Mouse (Mus musculus) bone marrow, adult 2 months (tissue): ENCODE results near the gene Zfp335. TPM values are rescaled to one million over a fixed set of nuclear protein-coding genes. Genes with fewer than 3 reads are reported as not detected.

Source experiments
- H3K27ac ChIP-seq: fragments of 200-500 bp; 2 replicates; pipeline ENCODE4 v1.5.1; 2012; ENCODE audit warnings: low read depth, mild to moderate bottlenecking, control low read depth, inconsistent platforms, low read length; ENCODE audit not compliant: control insufficient read depth, poor library complexity, insufficient read depth
- H3K4me1 ChIP-seq: fragments of 200-500 bp; 2 replicates; pipeline ENCODE4 v1.6.1; 2011; ENCODE audit warnings: low read length; ENCODE audit not compliant: control insufficient read depth, insufficient read depth
- H3K4me3 ChIP-seq: fragments of 200-500 bp; replicated peaks from 2 replicates; pipeline ENCODE3; 2011; ENCODE audit warnings: mild to moderate bottlenecking, low read depth, low read length, control low read depth; ENCODE audit not compliant: control insufficient read depth
- CTCF ChIP-seq: fragments of 200-500 bp; IDR thresholded peaks from 2 replicates; pipeline ENCODE4 v1.5.1; 2011; ENCODE audit warnings: low read length, control low read depth; ENCODE audit not compliant: control insufficient read depth, insufficient read depth
- POLR2A ChIP-seq: fragments of 200-500 bp; IDR thresholded peaks from 2 replicates; pipeline ENCODE4 v1.6.1; 2011; ENCODE audit warnings: low read depth, mild to moderate bottlenecking, control low read depth, low read length, borderline replicate concordance; ENCODE audit not compliant: control insufficient read depth
- WGBS: fragments of 180-500 bp; shearing (Covaris S2); methylation state at CpG from one replicate; pipeline ENCODE4 v1.1.7; 2018; 5-methylcytosine and 5-hydroxymethylcytosine counted together
- polyA plus RNA-seq: library from polyadenylated mRNA; stranded (reverse); fragments of >200 nt; gene quantifications from 2 replicates; pipeline ENCODE4 v1.2.4, GENCODE M21; 2011; ENCODE audit warnings: low replicate concordance; ENCODE audit not compliant: missing spikeins, insufficient read depth, insufficient read length

Gene Zfp335
- polyA plus RNA-seq, 1 experiment, result 35.2 TPM

DNA sequence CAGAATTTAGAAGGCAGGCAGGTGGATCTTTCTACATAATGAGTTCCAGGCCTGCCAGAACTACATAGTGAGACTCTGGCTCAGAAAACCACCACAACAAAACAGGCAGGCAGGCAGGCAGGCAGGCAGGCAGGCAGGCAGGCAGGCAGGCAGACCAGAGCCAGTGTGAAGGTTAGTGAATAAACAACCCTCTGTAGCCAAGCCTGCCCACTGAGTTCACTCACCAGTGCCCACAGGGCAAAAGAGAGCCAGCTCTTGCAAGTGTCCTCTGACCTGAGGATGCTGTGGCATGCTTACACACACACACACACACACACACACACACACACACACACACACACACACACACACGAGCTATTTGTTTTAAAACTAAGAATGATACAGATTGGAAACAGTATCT is 8.1 kb downstream of the Zfp335 start:
- WGBS, result 50% methylated on average over 1 of the region's 1 CpGs
- Histone ChIP-seq H3K4me1 (no peaks in the 10 kb centered on the region), H3K4me3 (no peak overlapping the region), H3K27ac (no peak overlapping the region)
- no peak for TF ChIP-seq CTCF
- no peak for TF ChIP-seq POLR2A

DNA sequence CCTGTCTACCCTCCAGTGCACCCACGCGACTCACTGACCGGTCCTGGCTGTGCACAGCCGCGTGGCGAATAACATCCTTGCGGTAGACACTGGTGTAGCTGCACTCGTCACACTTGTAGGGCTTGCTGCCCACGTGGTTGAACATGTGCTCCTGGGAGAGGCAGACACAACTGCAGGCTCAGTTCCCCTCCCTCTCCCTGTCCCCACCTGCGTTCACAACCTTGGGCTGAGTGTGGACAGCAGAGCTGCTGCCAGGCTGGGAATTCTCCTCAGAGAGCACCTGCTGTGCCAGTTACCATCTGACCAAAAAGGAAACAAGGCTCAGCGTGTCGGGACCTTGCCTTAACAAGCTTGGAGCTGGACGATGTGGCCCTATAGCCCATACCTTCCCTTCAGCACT is 10.2 kb downstream of the Zfp335 start:
- no peak overlapping the region for H3K27ac ChIP-seq
- H3K4me1 ChIP-seq, result no peaks in the 10 kb centered on the region
- no peak overlapping the region for H3K4me3 ChIP-seq
- TF ChIP-seq CTCF (no peak), POLR2A (no peak)
- 93% methylated on average over 13 of the region's 13 CpGs for WGBS

DNA sequence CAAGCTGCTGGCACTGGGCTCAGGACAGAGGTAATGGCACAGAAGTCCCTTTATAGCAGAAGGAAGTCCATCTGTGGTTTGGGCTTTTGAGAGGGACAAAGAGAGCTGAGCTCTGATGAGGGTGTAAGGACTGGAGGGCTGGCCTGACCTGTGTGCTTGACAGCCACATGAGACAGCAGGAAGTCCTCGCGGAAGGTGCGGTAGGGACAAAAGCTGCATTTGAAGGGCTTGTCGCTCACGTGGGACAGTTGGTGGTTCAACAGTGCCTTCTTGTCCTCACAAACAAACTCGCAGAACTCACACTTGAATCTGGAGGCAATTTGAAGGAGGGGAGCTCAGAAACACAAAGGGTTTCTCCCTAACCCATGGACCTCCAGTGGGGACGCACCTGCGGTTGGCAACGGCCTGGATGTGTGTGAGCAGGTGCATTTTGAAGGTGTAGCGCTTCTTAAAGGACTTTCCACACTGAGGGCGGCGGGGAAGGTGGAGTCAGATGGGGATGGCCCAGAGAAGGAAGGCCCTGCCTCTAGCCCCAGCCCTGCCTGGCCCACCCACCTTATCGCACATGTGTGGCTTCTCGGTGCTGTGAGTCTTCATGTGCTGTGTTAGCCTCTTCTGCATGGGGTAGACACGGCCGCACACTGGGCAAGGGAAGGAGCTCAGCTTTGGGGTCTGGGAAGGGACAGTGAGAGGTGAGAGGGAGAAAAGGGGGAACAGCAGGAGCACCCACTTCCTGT is 11.7 kb downstream of the Zfp335 start:
- Histone ChIP-seq H3K27ac (no peak overlapping the region), H3K4me3 (no peak overlapping the region), H3K4me1 (no peaks in the 10 kb centered on the region)
- no peak for TF ChIP-seq POLR2A
- no peak for TF ChIP-seq CTCF
- 84% methylated on average over 16 of the region's 16 CpGs for WGBS

DNA sequence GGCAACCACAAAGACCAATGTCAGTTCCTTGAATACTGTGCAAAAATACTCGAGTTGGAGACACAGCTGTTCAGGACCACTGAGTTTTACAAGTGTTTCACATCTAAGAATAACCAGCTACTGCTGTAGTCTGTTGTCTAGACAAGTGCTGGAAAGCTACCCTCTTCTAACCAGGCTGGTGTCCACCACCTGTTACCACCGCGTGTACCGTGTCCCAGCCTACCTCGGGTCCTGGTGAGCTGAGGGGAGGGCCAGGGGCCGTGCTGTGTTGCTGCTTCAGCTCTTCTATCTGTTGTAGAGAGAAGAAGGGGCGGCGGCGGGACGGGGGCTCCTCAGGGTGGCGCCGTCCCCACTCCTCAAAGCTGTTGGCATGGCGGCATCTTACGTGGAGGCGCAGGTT is 12.5 kb downstream of the Zfp335 start:
- no peaks in the 10 kb centered on the region for H3K4me1 ChIP-seq
- WGBS, result 92% methylated on average over 15 of the region's 15 CpGs
- TF ChIP-seq POLR2A (no peak), CTCF (no peak)
- H3K27ac ChIP-seq, result no peak overlapping the region
- H3K4me3 ChIP-seq, result no peak overlapping the region

DNA sequence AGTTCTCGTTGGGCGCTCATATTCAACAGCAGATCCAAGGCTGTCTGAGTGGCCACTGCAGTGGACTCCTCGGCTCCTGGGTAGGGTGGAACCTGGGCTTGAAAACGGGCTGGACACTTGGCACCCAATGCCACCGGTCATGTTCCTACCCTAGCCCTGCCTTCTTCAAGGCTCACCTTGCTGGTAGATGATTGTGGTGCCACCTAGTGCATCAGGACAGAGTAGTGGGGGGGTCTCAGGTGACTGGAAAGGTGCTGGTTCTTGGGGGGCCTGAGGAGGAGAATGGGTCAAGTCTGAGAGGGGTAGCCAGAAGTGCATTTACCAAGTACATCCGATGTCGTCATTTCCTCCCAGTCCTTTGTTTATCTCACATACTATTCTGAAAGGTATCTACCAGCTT is 13.5 kb downstream of the Zfp335 start:
- 87% methylated on average over 7 of the region's 7 CpGs for WGBS
- no peak overlapping the region for H3K27ac ChIP-seq
- H3K4me3 ChIP-seq, result no peak overlapping the region
- TF ChIP-seq CTCF (no peak), POLR2A (no peak)
- H3K4me1 ChIP-seq, result no peaks in the 10 kb centered on the region

DNA sequence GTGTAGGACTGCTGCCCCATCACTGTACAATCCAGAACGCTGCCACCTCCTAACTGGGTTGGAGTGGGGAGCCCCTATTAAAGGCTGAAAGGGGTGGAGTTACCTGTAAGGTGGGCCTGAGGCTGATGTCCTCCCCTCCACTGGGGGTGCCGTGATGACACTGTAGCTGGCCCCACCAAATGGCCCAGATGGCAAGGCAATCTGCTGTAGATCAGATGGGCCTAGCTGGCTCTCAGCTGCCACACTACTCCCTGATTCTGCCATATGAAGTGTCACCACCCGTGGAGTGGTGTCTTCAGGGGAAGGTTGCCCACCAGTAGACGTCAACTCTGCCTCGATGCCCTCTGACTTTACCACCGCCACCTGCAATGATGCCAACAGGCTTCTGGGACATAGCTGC is 15.7 kb downstream of the Zfp335 start:
- Histone ChIP-seq H3K4me3 (no peak overlapping the region), H3K4me1 (no peaks in the 10 kb centered on the region), H3K27ac (no peak overlapping the region)
- WGBS, result 89% methylated on average over 6 of the region's 6 CpGs
- no peak for TF ChIP-seq CTCF
- no peak for TF ChIP-seq POLR2A

DNA sequence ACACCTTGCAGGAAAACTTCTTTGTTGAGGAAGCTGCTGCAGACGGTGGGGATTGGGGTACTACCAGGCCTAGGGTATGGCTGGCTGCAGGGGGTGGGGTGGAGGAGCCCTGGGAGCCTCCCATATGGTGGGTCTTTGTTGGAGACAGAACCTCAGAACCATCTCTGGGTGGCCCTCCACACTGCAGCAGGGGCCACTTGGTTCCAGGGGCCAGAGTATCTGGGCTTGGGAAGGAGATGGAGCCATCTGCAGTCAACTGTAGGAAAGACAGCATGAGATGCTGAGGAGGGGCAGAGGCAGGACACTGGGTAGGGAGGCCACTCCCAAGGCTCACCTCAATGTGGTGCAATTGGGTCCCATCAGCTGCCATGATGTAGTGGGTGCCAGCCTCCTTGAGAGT is 16.9 kb downstream of the Zfp335 start:
- 74% methylated on average over 1 of the region's 1 CpGs for WGBS
- TF ChIP-seq CTCF (no peak), POLR2A (no peak)
- Histone ChIP-seq H3K4me3 (no peak overlapping the region), H3K27ac (no peak overlapping the region), H3K4me1 (no peaks in the 10 kb centered on the region)

DNA sequence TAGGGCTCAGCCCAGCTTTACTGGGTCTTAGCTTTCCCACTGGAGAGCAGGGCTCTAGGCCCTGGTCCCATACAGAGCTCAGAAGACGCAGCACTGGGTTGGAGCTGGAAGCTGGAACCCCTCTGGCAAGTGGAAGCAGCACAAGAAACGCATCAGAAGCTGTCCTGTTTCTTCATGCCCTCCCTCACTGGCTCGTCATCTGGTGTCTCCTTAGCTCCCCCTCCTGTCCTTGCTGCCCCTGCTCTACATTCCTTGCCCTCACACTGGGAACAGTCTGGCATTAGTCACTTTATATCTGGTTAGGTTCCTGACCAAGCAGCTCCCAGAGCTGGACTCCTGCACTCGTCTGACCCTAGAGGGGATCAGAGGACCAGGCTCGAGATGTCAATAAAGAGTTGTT is 17.5 kb downstream of the Zfp335 start:
- 79% methylated on average over 5 of the region's 5 CpGs for WGBS
- no peak for TF ChIP-seq POLR2A
- 0 out of 2 replicates have a peak, but pooled peaks have one; percentile 9 for TF ChIP-seq CTCF
- no peak overlapping the region for H3K27ac ChIP-seq
- H3K4me3 ChIP-seq, result no peak overlapping the region
- no peaks in the 10 kb centered on the region for H3K4me1 ChIP-seq

DNA sequence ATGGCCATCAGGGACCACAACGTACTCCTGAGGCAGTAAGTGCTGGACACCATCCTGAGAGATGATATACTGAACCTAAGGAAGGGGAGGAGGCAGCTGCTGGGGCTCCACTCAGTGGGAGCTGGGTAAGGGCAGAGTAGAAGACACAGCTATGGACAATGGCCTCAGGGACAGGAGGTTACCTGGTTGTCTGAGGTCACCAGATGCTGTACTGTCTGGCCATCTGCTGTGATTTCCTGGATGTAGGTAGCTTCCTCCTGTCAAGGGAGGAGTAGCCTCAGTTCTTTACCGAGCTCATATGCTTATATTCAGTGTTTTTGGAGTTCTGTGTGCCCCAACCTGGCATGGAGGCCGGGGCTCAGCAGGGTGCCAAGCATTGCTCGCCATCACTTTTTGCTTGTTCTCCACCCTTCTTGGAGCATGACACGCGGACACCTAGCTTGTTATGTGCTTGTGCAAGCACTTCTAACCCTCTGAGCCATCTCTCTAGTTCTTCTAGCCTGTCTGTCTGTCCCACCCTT is 18.8 kb downstream of the Zfp335 start:
- no peaks in the 10 kb centered on the region for H3K4me1 ChIP-seq
- WGBS, result 92% methylated on average over 6 of the region's 6 CpGs

More for the DNA sequence above, 18.8 kb downstream of the Zfp335 start:
- no peak for TF ChIP-seq POLR2A
- no peak for TF ChIP-seq CTCF
- Histone ChIP-seq H3K4me3 (no peak overlapping the region), H3K27ac (no peak overlapping the region)
